Mouse (Mus musculus): ENCODE measurements around the gene Maml2. TPM values are rescaled to one million over a fixed set of nuclear protein-coding genes. Genes with fewer than 3 reads are reported as not detected.
A peak's percentile ranks its signal among the peaks of the same experiment; 100 is the strongest.

Maml2 gene
- polyA plus RNA-seq, 1 experiment from 2014 or later: 12.1 TPM

DNA sequence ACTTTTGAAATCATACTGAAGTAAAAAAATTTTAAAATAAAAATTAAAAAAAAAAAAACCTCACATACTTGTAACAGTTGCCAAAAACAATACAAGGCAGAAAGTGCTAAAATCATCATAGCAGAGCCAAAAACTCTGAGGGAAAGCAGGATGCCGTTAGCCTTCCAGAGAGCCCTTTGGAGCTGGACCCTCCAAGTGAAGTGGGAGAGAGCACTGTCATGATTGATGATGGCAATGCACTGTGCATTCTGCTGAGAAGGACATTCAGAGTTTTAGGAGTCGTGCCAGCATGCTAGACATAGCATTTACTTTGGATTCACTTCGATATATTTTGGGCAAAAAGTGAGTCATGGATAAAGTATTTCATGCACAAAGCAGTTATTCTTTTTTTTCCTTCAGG, 313.8 kb downstream of the Maml2 start:
- H3K4me1 ChIP-seq (ENCODE audit: control insufficient read depth, insufficient read depth, low read length): peaks cover 8% of the 10 kb centered on the region
- H3K4me3 ChIP-seq (replicated peaks; ENCODE audit: low read depth, low read length): no peak overlapping the region
- 94% methylated on average over 3 of the region's 3 CpGs for WGBS
- no peaks in the 10 kb centered on the region for H3K9me3 ChIP-seq (ENCODE audit: control insufficient read depth, low read length)
- no peaks in the 10 kb centered on the region for H3K27me3 ChIP-seq (ENCODE audit: control insufficient read depth, insufficient read depth, low read length)
- H3K27ac ChIP-seq (replicated peaks; ENCODE audit: low read depth, low read length): no peak overlapping the region
- no peak overlapping the region for H3K4me2 ChIP-seq (ENCODE audit: low read length)
- DNase-seq (no peak), ATAC-seq (ENCODE audit: low FRiP score, low TSS enrichment) (no peak)
- H3K36me3 ChIP-seq (ENCODE audit: control insufficient read depth, insufficient read depth, low read length): no peaks in the 10 kb centered on the region
- H3K9ac ChIP-seq (replicated peaks; ENCODE audit: low read length): no peak overlapping the region

GRCm38 (mm10) chr9:13612371-13612770, 314.6 kb downstream of the Maml2 start:
- Histone ChIP-seq H3K36me3 (ENCODE audit: control insufficient read depth, insufficient read depth, low read length) (no peaks in the 10 kb centered on the region), H3K4me1 (ENCODE audit: control insufficient read depth, insufficient read depth, low read length) (peaks cover 8% of the 10 kb centered on the region), H3K4me2 (ENCODE audit: low read length) (no peak overlapping the region), H3K9me3 (ENCODE audit: control insufficient read depth, low read length) (no peaks in the 10 kb centered on the region), H3K9ac (replicated peaks; ENCODE audit: low read length) (no peak overlapping the region), H3K4me3 (replicated peaks; ENCODE audit: low read depth, low read length) (no peak overlapping the region), H3K27me3 (ENCODE audit: control insufficient read depth, insufficient read depth, low read length) (no peaks in the 10 kb centered on the region), H3K27ac (replicated peaks; ENCODE audit: low read depth, low read length) (no peak overlapping the region)
- WGBS: 69% methylated on average over 8 of the region's 8 CpGs
- ATAC-seq (ENCODE audit: low FRiP score, low TSS enrichment) (no peak), DNase-seq (no peak)

DNA sequence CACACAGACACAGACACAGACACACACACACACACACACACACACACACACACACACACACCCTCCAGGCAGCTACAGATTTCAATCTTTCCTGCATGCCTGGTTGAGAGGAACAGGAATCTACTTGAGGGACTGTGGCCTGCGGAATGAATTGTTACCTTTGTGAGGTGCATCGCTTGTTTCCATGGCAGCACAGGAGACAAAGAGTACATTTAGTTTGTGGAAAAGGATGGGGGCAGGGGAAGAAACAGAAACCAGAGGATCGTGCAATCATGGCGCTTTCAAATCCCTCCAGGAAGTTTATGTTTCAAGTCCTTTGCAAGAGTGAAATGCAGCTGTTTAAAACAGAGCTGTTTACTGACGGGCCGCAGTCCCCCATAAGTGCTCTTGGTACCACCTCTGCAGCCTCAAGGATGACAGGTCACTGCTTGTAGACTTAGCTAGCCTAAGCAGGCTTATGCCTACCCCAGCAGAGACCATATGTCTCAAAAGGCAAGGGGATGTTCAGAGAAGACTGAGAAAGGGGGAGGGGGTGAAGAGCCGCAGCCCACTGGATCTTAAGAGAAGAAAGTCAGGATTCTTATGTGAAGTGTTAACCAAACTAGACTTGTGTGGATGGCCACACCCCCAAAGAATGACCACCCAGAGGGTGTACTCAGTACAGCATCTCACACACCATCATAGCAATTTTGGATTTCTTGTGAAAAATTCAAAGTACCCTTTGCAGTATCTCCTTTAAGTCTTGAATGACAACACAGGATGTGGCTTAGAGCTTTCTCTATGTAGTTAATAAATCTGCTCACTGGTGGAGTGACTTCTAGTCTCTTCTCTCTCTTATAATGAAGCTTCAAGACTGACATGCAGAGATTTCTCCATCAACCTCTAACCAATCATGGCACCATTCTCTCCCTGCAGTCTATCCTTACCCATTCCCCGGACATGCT, 315.8 kb downstream of the Maml2 start:
- H3K4me2 ChIP-seq (ENCODE audit: low read length): no peak overlapping the region
- no peaks in the 10 kb centered on the region for H3K36me3 ChIP-seq (ENCODE audit: control insufficient read depth, insufficient read depth, low read length)
- DNase-seq: peak; percentile 71
- no peak; the same call in 1 of the 2 replicates for ATAC-seq (ENCODE audit: low FRiP score, low TSS enrichment)
- H3K27ac ChIP-seq (replicated peaks; ENCODE audit: low read depth, low read length): peak overlapping the region; percentile 67
- peaks cover 8% of the 10 kb centered on the region for H3K4me1 ChIP-seq (ENCODE audit: control insufficient read depth, insufficient read depth, low read length)
- WGBS: 44% methylated on average over 8 of the region's 8 CpGs
- H3K9ac ChIP-seq (replicated peaks; ENCODE audit: low read length): no peak overlapping the region
- no peaks in the 10 kb centered on the region for H3K27me3 ChIP-seq (ENCODE audit: control insufficient read depth, insufficient read depth, low read length)
- no peak overlapping the region for H3K4me3 ChIP-seq (replicated peaks; ENCODE audit: low read depth, low read length)
- no peaks in the 10 kb centered on the region for H3K9me3 ChIP-seq (ENCODE audit: control insufficient read depth, low read length)

- H3K4me1 ChIP-seq (ENCODE audit: control insufficient read depth, insufficient read depth, low read length): peaks cover 8% of the 10 kb centered on the region
- ATAC-seq (ENCODE audit: low FRiP score, low TSS enrichment): no peak
- no peak for DNase-seq
- no peaks in the 10 kb centered on the region for H3K27me3 ChIP-seq (ENCODE audit: control insufficient read depth, insufficient read depth, low read length)
- no peak overlapping the region for H3K4me2 ChIP-seq (ENCODE audit: low read length)
- H3K27ac ChIP-seq (replicated peaks; ENCODE audit: low read depth, low read length): no peak overlapping the region
- no peak overlapping the region for H3K9ac ChIP-seq (replicated peaks; ENCODE audit: low read length)
- H3K36me3 ChIP-seq (ENCODE audit: control insufficient read depth, insufficient read depth, low read length): no peaks in the 10 kb centered on the region
- no peaks in the 10 kb centered on the region for H3K9me3 ChIP-seq (ENCODE audit: control insufficient read depth, low read length)
- WGBS: 50% methylated on average over 5 of the region's 5 CpGs
- no peak overlapping the region for H3K4me3 ChIP-seq (replicated peaks; ENCODE audit: low read depth, low read length)
Measured at GRCm38 (mm10) chr9:13616383-13617009, 318.7 kb downstream of the Maml2 start.

- no peak for ATAC-seq (ENCODE audit: low FRiP score, low TSS enrichment)
- WGBS: 81% methylated on average over 6 of the region's 6 CpGs
- DNase-seq: no peak
Measured at GRCm38 (mm10) chr9:13620794-13621193, 323.0 kb downstream of the Maml2 start.

GRCm38 (mm10) chr9:13621941-13622340, 324.2 kb downstream of the Maml2 start:
- ATAC-seq (ENCODE audit: low FRiP score, low TSS enrichment) (no peak), DNase-seq (no peak)
- WGBS: 95% methylated on average over 3 of the region's 3 CpGs
- Histone ChIP-seq H3K4me1 (ENCODE audit: control insufficient read depth, insufficient read depth, low read length) (peaks cover 8% of the 10 kb centered on the region; the same call in 1 of the 2 replicates), H3K4me2 (ENCODE audit: low read length) (no peak overlapping the region), H3K36me3 (ENCODE audit: control insufficient read depth, insufficient read depth, low read length) (no peaks in the 10 kb centered on the region), H3K27me3 (ENCODE audit: control insufficient read depth, insufficient read depth, low read length) (no peaks in the 10 kb centered on the region), H3K4me3 (replicated peaks; ENCODE audit: low read depth, low read length) (no peak overlapping the region), H3K9ac (replicated peaks; ENCODE audit: low read length) (no peak overlapping the region), H3K9me3 (ENCODE audit: control insufficient read depth, low read length) (no peaks in the 10 kb centered on the region), H3K27ac (replicated peaks; ENCODE audit: low read depth, low read length) (no peak overlapping the region)

More at GRCm38 (mm10) chr9:13620794-13621193, 323.0 kb downstream of the Maml2 start:
- Histone ChIP-seq H3K9ac (replicated peaks; ENCODE audit: low read length) (no peak overlapping the region), H3K4me3 (replicated peaks; ENCODE audit: low read depth, low read length) (no peak overlapping the region), H3K27me3 (ENCODE audit: control insufficient read depth, insufficient read depth, low read length) (no peaks in the 10 kb centered on the region), H3K36me3 (ENCODE audit: control insufficient read depth, insufficient read depth, low read length) (no peaks in the 10 kb centered on the region), H3K4me1 (ENCODE audit: control insufficient read depth, insufficient read depth, low read length) (no peaks in the 10 kb centered on the region), H3K4me2 (ENCODE audit: low read length) (no peak overlapping the region), H3K9me3 (ENCODE audit: control insufficient read depth, low read length) (no peaks in the 10 kb centered on the region), H3K27ac (replicated peaks; ENCODE audit: low read depth, low read length) (no peak overlapping the region)

DNA sequence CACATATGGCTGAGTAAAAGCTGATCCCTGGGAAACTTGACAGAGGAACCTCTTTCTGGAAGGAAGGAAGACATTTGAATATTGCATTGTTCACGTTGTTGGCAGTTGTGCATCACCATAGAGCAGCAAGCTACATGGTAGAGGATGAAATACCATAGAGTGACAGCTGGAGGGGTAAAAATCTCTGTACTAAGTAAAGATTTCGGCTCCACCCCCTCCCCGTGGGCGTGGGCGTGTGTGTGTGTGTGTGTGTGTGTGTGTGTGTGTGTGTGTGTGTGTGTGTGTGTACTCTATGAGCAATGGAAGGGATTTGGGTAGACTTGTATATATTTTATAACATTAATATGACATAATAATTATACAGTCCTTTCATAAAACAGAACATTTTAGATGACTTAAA, 324.7 kb downstream of the Maml2 start:
- DNase-seq: no peak
- peaks cover 8% of the 10 kb centered on the region; the same call in 1 of the 2 replicates for H3K4me1 ChIP-seq (ENCODE audit: control insufficient read depth, insufficient read depth, low read length)
- WGBS: 90% methylated on average over 5 of the region's 5 CpGs
- no peak for ATAC-seq (ENCODE audit: low FRiP score, low TSS enrichment)
- no peak overlapping the region for H3K4me3 ChIP-seq (replicated peaks; ENCODE audit: low read depth, low read length)
- H3K4me2 ChIP-seq (ENCODE audit: low read length): no peak overlapping the region
- no peaks in the 10 kb centered on the region for H3K9me3 ChIP-seq (ENCODE audit: control insufficient read depth, low read length)
- no peak overlapping the region for H3K27ac ChIP-seq (replicated peaks; ENCODE audit: low read depth, low read length)
- H3K36me3 ChIP-seq (ENCODE audit: control insufficient read depth, insufficient read depth, low read length): no peaks in the 10 kb centered on the region
- H3K9ac ChIP-seq (replicated peaks; ENCODE audit: low read length): no peak overlapping the region
- no peaks in the 10 kb centered on the region for H3K27me3 ChIP-seq (ENCODE audit: control insufficient read depth, insufficient read depth, low read length)

- WGBS: over 99% methylated on average over 3 of the region's 3 CpGs
- Histone ChIP-seq H3K9me3 (ENCODE audit: control insufficient read depth, low read length) (no peaks in the 10 kb centered on the region), H3K9ac (replicated peaks; ENCODE audit: low read length) (no peak overlapping the region), H3K4me3 (replicated peaks; ENCODE audit: low read depth, low read length) (no peak overlapping the region), H3K4me1 (ENCODE audit: control insufficient read depth, insufficient read depth, low read length) (peaks cover 8% of the 10 kb centered on the region; the same call in 1 of the 2 replicates), H3K4me2 (ENCODE audit: low read length) (no peak overlapping the region), H3K36me3 (ENCODE audit: control insufficient read depth, insufficient read depth, low read length) (no peaks in the 10 kb centered on the region), H3K27ac (replicated peaks; ENCODE audit: low read depth, low read length) (no peak overlapping the region), H3K27me3 (ENCODE audit: control insufficient read depth, insufficient read depth, low read length) (no peaks in the 10 kb centered on the region)
- DNase-seq (no peak), ATAC-seq (ENCODE audit: low FRiP score, low TSS enrichment) (no peak)
Measured at GRCm38 (mm10) chr9:13623892-13624422, 326.2 kb downstream of the Maml2 start.

Data from midbrain, embryonic 14.5 days (tissue).